Mouse (Mus musculus) G1E (cell line): ENCODE measurements around the gene Hic1. TPM values are rescaled to one million over a fixed set of nuclear protein-coding genes. Genes with fewer than 3 reads are reported as not detected.

Experiments used
- ATAC-seq: 2 replicates; pipeline ENCODE4 v1.8.0; 2016; ENCODE audit warnings: mild to moderate bottlenecking; ENCODE audit not compliant: insufficient number of reproducible peaks, poor library complexity, low FRiP score, severe bottlenecking; ENCODE audit errors: extremely low read depth
- DNase-seq: peaks from one replicate; pipeline ENCODE4 v3.0.0; 2012; ENCODE audit warnings: low spot score
- H3K27me3 ChIP-seq: 2 replicates; pipeline ENCODE4 v1.6.1; 2012; ENCODE audit warnings: mild to moderate bottlenecking, low read length, inconsistent platforms; ENCODE audit not compliant: insufficient read depth
- H3K36me3 ChIP-seq: replicated peaks from 2 replicates; pipeline ENCODE3; 2012; ENCODE audit warnings: mild to moderate bottlenecking, inconsistent platforms
- H3K4me1 ChIP-seq: 2 replicates; pipeline ENCODE4 v1.6.1; 2012; ENCODE audit warnings: low read depth, low read length, inconsistent platforms, mixed read lengths; ENCODE audit not compliant: insufficient read depth
- H3K4me3 ChIP-seq: 2 replicates; pipeline ENCODE4 v1.5.1; 2012; ENCODE audit warnings: low read depth, mild to moderate bottlenecking, inconsistent platforms, low read length, moderate library complexity, mixed read lengths
- H3K9me3 ChIP-seq: replicated peaks from 2 replicates; pipeline ENCODE4 v1.6.1; 2012; ENCODE audit warnings: inconsistent platforms
- CTCF ChIP-seq: IDR thresholded peaks from 2 replicates; pipeline ENCODE4 v1.5.1; 2012; ENCODE audit warnings: low read depth, low read length, inconsistent platforms, mixed read lengths
- GATA1 ChIP-seq: IDR thresholded peaks from 2 replicates; pipeline ENCODE4 v1.6.1; 2012; ENCODE audit warnings: borderline replicate concordance, low read length, inconsistent platforms, mixed read lengths
- GATA2 ChIP-seq: IDR thresholded peaks from 2 replicates; pipeline ENCODE4 v1.6.1; 2012; ENCODE audit warnings: low read depth, low read length, inconsistent platforms, borderline replicate concordance
- POLR2AphosphoS5 ChIP-seq: IDR thresholded peaks from 2 replicates; pipeline ENCODE4 v1.6.1; 2012; ENCODE audit warnings: low read depth, low read length, inconsistent platforms; ENCODE audit not compliant: insufficient replicate concordance
- TAL1 ChIP-seq: conservative IDR thresholded peaks from 2 replicates; pipeline ENCODE4 v1.6.1; 2012; ENCODE audit warnings: low read depth, low read length, inconsistent platforms, mixed read lengths
- polyA plus RNA-seq: library from polyadenylated mRNA; stranded (reverse); fragments of >175 nt; gene quantifications from 2 replicates; pipeline ENCODE4 v1.2.3, GENCODE M21; 2012
- total RNA-seq, 2 experiments: library from RNA; stranded (forward) in 1 of 2; stranded (reverse) in 1 of 2; fragments of 200-1000 nt in 1 of 2; fragments of >200 nt in 1 of 2; fragmentation: Nextera tagmentation in 1 of 2; gene quantifications; 2 replicates each; pipeline ENCODE4 v1.2.3; 2014 to 2017

Gene Hic1
- total and polyA plus RNA-seq, 3 experiments = 0.05 to 0.22 TPM; not detected in 1

DNA sequence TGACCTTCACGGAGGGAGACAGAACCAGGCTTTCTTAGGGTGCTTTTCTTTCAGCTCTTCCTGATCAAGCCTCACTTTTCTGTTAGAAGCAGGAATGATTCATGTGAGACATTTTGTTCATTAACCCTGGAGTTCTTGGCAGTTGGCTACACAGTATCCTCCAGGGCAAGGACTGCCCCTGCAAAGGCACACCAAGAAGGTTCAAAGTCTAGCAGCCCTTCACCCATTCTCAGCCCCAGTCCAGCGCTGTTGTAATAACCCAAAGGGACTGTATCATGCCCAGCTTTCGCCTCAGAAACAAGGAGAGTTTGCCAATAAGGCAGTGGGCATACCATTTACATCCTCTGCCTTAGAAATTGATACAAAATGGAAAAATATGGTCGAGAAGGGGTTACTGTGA is 34.0 kb downstream of the Hic1 start:
- Histone ChIP-seq H3K4me3 (no peak overlapping the region), H3K4me1 (peaks cover 23% of the 10 kb centered on the region), H3K36me3 (peaks cover 71% of the 10 kb centered on the region), H3K27me3 (no peaks in the 10 kb centered on the region), H3K9me3 (no peaks in the 10 kb centered on the region)
- ATAC-seq (no peak), DNase-seq (no peak)
- TF ChIP-seq GATA1 = no peak
- no peak for TF ChIP-seq TAL1
- no peak for TF ChIP-seq CTCF
- TF ChIP-seq POLR2AphosphoS5 = no peak
- no peak for TF ChIP-seq GATA2

GRCm38 (mm10) chr11:75134485-75135068 is 34.7 kb downstream of the Hic1 start:
- Histone ChIP-seq H3K4me3 (no peak overlapping the region), H3K9me3 (no peaks in the 10 kb centered on the region), H3K36me3 (peaks cover 63% of the 10 kb centered on the region), H3K4me1 (peaks cover 22% of the 10 kb centered on the region), H3K27me3 (no peaks in the 10 kb centered on the region)
- no peak for DNase-seq
- no peak for ATAC-seq
- no peak for TF ChIP-seq POLR2AphosphoS5
- no peak for TF ChIP-seq TAL1
- TF ChIP-seq GATA1 = no peak
- TF ChIP-seq CTCF = no peak
- no peak for TF ChIP-seq GATA2

DNA sequence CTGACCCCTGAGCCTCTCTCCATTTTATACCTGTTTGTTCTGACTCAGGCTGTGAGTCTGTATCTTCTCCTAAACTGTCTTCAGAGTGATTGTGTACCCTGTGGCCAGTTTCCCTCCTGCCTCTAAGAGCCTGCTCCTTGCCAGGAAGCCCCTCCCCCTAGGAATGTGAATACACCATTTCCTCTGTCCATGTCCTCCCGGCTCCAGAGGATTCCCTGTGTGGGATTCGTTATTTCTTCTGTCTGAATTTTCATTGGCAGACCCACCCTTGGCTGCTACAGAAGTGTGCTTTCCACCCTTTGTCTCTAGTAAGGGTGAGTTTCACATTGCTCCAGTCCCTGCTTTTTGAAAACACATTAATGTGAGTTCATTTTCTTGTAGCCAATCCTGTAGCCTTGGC is 35.4 kb downstream of the Hic1 start:
- TF ChIP-seq TAL1 (no peak), CTCF (no peak), POLR2AphosphoS5 (no peak), GATA1 (no peak), GATA2 (no peak)
- Histone ChIP-seq H3K4me1 (peaks cover 22% of the 10 kb centered on the region), H3K4me3 (no peak overlapping the region), H3K36me3 (peaks cover 56% of the 10 kb centered on the region), H3K27me3 (no peaks in the 10 kb centered on the region), H3K9me3 (no peaks in the 10 kb centered on the region)
- DNase-seq = no peak
- no peak for ATAC-seq

DNA sequence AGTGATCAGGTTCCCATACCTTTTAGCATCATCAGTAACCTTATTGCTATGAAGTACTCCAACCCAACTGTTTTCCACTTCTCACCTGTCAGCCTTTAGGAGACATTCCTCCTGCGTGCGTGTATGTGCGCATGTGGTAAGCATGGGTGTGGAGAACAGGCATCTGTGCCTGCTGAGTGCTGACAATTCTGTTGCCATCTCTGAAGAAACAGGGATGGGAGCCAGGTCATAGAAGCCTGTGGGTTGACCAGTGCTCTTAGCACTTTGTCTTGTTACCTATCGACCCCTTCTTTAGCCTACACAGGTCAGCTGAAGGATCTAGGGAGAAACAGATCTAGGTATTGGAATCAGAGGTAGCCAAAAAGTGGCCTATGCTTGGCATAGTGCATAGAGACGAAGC is 35.9 kb downstream of the Hic1 start:
- TF ChIP-seq GATA1 = no peak
- no peak for TF ChIP-seq CTCF
- TF ChIP-seq GATA2 = no peak
- no peak for TF ChIP-seq TAL1
- TF ChIP-seq POLR2AphosphoS5 = no peak
- H3K4me3 ChIP-seq = no peak overlapping the region
- H3K9me3 ChIP-seq = no peaks in the 10 kb centered on the region
- peaks cover 53% of the 10 kb centered on the region for H3K36me3 ChIP-seq
- no peak for ATAC-seq
- H3K4me1 ChIP-seq = peaks cover 22% of the 10 kb centered on the region
- DNase-seq = no peak
- H3K27me3 ChIP-seq = no peaks in the 10 kb centered on the region

DNA sequence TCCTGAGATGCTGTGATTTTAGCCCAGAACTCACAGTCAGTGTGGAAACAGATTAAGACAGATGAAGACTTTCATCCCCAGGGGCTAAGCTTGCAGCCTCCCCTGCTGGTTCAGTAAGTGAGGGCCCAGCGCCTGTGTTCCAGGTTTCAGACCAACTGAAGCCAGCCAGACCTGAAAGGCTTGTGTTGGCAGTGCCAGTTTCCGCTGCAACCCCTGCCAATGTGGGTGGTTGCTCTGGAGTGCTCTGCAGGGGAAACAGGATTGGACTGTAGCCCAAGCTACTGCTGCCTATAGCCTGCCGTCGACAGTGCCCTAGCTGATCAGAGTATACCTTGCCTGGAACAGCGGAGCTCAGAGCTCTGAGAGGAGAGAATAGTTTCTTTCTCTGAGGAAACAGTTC is 37.0 kb downstream of the Hic1 start:
- ATAC-seq = no peak
- DNase-seq = no peak
- Histone ChIP-seq H3K4me3 (no peak overlapping the region), H3K27me3 (no peaks in the 10 kb centered on the region), H3K4me1 (peaks cover 16% of the 10 kb centered on the region), H3K36me3 (peaks cover 48% of the 10 kb centered on the region), H3K9me3 (no peaks in the 10 kb centered on the region)
- TF ChIP-seq CTCF (no peak), GATA2 (no peak), TAL1 (no peak), POLR2AphosphoS5 (no peak), GATA1 (no peak)

GRCm38 (mm10) chr11:75131300-75131699 is 38.0 kb downstream of the Hic1 start:
- no peak for TF ChIP-seq TAL1
- no peak for TF ChIP-seq POLR2AphosphoS5
- TF ChIP-seq GATA2 = no peak
- no peak for TF ChIP-seq CTCF
- no peak for TF ChIP-seq GATA1
- peak; percentile 41 for DNase-seq
- Histone ChIP-seq H3K9me3 (no peaks in the 10 kb centered on the region), H3K4me3 (no peak overlapping the region), H3K4me1 (peaks cover 8% of the 10 kb centered on the region), H3K36me3 (peaks cover 40% of the 10 kb centered on the region), H3K27me3 (no peaks in the 10 kb centered on the region)
- ATAC-seq = peak; percentile 15; the same call in 1 of the 2 replicates
